Mouse (Mus musculus) ovary, postnatal 36 days (tissue): ENCODE results near the gene Hoxa7.

Experiments used
- DNase-seq: peaks from one replicate; pipeline ENCODE4 v3.0.0; 2022; ENCODE audit warnings: low spot score, mixed read lengths

Hoxa7 gene

GRCm38 (mm10) chr6:52175864-52176263 lies 45.8 kb downstream of the Hoxa7 start:
- DNase-seq: peak; percentile 27

GRCm38 (mm10) chr6:52174968-52175751 lies 46.5 kb downstream of the Hoxa7 start:
- no peak for DNase-seq

GRCm38 (mm10) chr6:52173648-52174047 lies 48.0 kb downstream of the Hoxa7 start:
- no peak for DNase-seq

GRCm38 (mm10) chr6:52172501-52172900 lies 49.2 kb downstream of the Hoxa7 start:
- peak; percentile 72 for DNase-seq

GRCm38 (mm10) chr6:52171938-52172337 lies 49.7 kb downstream of the Hoxa7 start:
- no peak for DNase-seq

- no peak for DNase-seq
Observed at GRCm38 (mm10) chr6:52171331-52171730, 50.3 kb downstream of the Hoxa7 start.

- no peak for DNase-seq
Observed at GRCm38 (mm10) chr6:52170898-52171223, 50.8 kb downstream of the Hoxa7 start.

GRCm38 (mm10) chr6:52170166-52170897 lies 51.3 kb downstream of the Hoxa7 start:
- DNase-seq: no peak

GRCm38 (mm10) chr6:52169499-52170165 lies 52.0 kb downstream of the Hoxa7 start:
- DNase-seq: no peak

GRCm38 (mm10) chr6:52168191-52169055 lies 53.2 kb downstream of the Hoxa7 start:
- peak; percentile 20 for DNase-seq

GRCm38 (mm10) chr6:52167736-52168161 lies 53.9 kb downstream of the Hoxa7 start:
- DNase-seq: no peak

- DNase-seq: no peak
Observed at GRCm38 (mm10) chr6:52167176-52167575, 54.5 kb downstream of the Hoxa7 start.

GRCm38 (mm10) chr6:52166431-52167077 lies 55.1 kb downstream of the Hoxa7 start:
- no peak for DNase-seq

GRCm38 (mm10) chr6:52165441-52166370 lies 55.9 kb downstream of the Hoxa7 start:
- DNase-seq: no peak

- no peak for DNase-seq
Observed at GRCm38 (mm10) chr6:52164626-52165440, 56.8 kb downstream of the Hoxa7 start, which contains the start of gene Hoxa2. Gene Hoxa2 (minus strand): TSS chr6:52164831.
